Mouse (Mus musculus) lung, embryonic 16.5 days (tissue): ENCODE measurements at regions not wholly inside any gene's neighbourhood (a gene's known extent, or its start where the extent isn't known, plus 50 kb on each side); places are given as distances from the start of the nearest gene placed in this dataset.

Experiments
- ATAC-seq: fragments of 200-750 bp; cut with Nextera tagmentation; 2 replicates; pipeline ENCODE4 v1.8.0; 2017; ENCODE audit warnings: low read depth, mild to moderate bottlenecking, moderate library complexity
- H3K27ac ChIP-seq: fragments of 300-500 bp; sonication (generic); 2 replicates; pipeline ENCODE4 v1.5.1; 2014; ENCODE audit warnings: mild to moderate bottlenecking, control low read depth, low read length
- H3K27me3 ChIP-seq: fragments of 300-500 bp; sonication (generic); 2 replicates; pipeline ENCODE4 v1.6.1; 2014; ENCODE audit warnings: low read depth, low read length, mixed read lengths; ENCODE audit not compliant: control insufficient read depth, insufficient read depth
- H3K36me3 ChIP-seq: fragments of 300-500 bp; sonication (generic); 2 replicates; pipeline ENCODE4 v1.6.1; 2014; ENCODE audit warnings: low read length; ENCODE audit not compliant: control insufficient read depth, insufficient read depth
- H3K4me1 ChIP-seq: fragments of 300-500 bp; sonication (generic); replicated peaks from 2 replicates; pipeline ENCODE4 v1.6.1; 2014; ENCODE audit warnings: low read length, mixed read lengths; ENCODE audit not compliant: control insufficient read depth, insufficient read depth
- H3K4me2 ChIP-seq: fragments of 300-500 bp; sonication (generic); 2 replicates; pipeline ENCODE4 v1.6.1; 2014; ENCODE audit warnings: low read depth, low read length, control low read depth
- H3K4me3 ChIP-seq: fragments of 300-500 bp; sonication (generic); 2 replicates; pipeline ENCODE4 v1.5.1; 2014; ENCODE audit warnings: mild to moderate bottlenecking, low read length, control low read depth
- H3K9ac ChIP-seq: fragments of 300-500 bp; sonication (generic); 2 replicates; pipeline ENCODE4 v1.6.1; 2014; ENCODE audit warnings: low read length, control low read depth
- H3K9me3 ChIP-seq: fragments of 300-500 bp; sonication (generic); 2 replicates; pipeline ENCODE4 v1.6.1; 2016; ENCODE audit warnings: low read length; ENCODE audit not compliant: control insufficient read depth
- WGBS: fragments of 180-500 bp; shearing (Covaris S2); extraction: QIAGEN DNeasy Blood & Tissue Kit; methylation state at CpG from one replicate; pipeline ENCODE4 v1.1.7; 2014; 5-methylcytosine and 5-hydroxymethylcytosine counted together

- Histone ChIP-seq H3K27ac (no peak overlapping the region), H3K4me3 (no peak overlapping the region), H3K27me3 (no peaks in the 10 kb centered on the region), H3K9ac (no peak overlapping the region), H3K9me3 (no peaks in the 10 kb centered on the region), H3K4me1 (no peaks in the 10 kb centered on the region), H3K36me3 (no peaks in the 10 kb centered on the region), H3K4me2 (no peak overlapping the region)
- ATAC-seq = no peak
- WGBS = 41% methylated on average over 11 of the region's 11 CpGs
Measured at GRCm38 (mm10) chr13:53755046-53755615, 282.3 kb upstream of the Msx2 start.

- no peak for ATAC-seq
- Histone ChIP-seq H3K4me2 (no peak overlapping the region), H3K27ac (no peak overlapping the region), H3K9ac (no peak overlapping the region), H3K4me1 (no peaks in the 10 kb centered on the region), H3K36me3 (no peaks in the 10 kb centered on the region), H3K27me3 (no peaks in the 10 kb centered on the region), H3K9me3 (no peaks in the 10 kb centered on the region), H3K4me3 (no peak overlapping the region)
- WGBS = 61% methylated on average over 6 of the region's 6 CpGs
Measured at GRCm38 (mm10) chr13:53753049-53753448, 280.2 kb upstream of the Msx2 start.

GRCm38 (mm10) chr13:53740981-53741380, 268.1 kb upstream of the Msx2 start:
- no peak for ATAC-seq
- Histone ChIP-seq H3K9me3 (no peaks in the 10 kb centered on the region), H3K27ac (no peak overlapping the region), H3K4me3 (no peak overlapping the region), H3K36me3 (no peaks in the 10 kb centered on the region), H3K27me3 (no peaks in the 10 kb centered on the region), H3K4me1 (no peaks in the 10 kb centered on the region), H3K4me2 (no peak overlapping the region), H3K9ac (no peak overlapping the region)
- WGBS = 59% methylated on average over 6 of the region's 6 CpGs

- 54% methylated on average over 3 of the region's 3 CpGs for WGBS
- Histone ChIP-seq H3K9me3 (no peaks in the 10 kb centered on the region), H3K4me1 (peaks cover 5% of the 10 kb centered on the region; the same call in 1 of the 2 replicates), H3K27ac (no peak overlapping the region), H3K4me3 (no peak overlapping the region), H3K4me2 (no peak overlapping the region), H3K36me3 (no peaks in the 10 kb centered on the region), H3K27me3 (no peaks in the 10 kb centered on the region), H3K9ac (no peak overlapping the region)
- ATAC-seq = no peak
Measured at GRCm38 (mm10) chr13:53739127-53739526, 266.3 kb upstream of the Msx2 start.

GRCm38 (mm10) chr13:53734944-53735343, 262.1 kb upstream of the Msx2 start:
- Histone ChIP-seq H3K36me3 (no peaks in the 10 kb centered on the region), H3K4me2 (no peak overlapping the region), H3K4me1 (peaks cover 5% of the 10 kb centered on the region; the same call in 1 of the 2 replicates), H3K27ac (peak overlapping the region; percentile 59; the same call in 1 of the 2 replicates), H3K9me3 (no peaks in the 10 kb centered on the region), H3K27me3 (no peaks in the 10 kb centered on the region), H3K4me3 (no peak overlapping the region), H3K9ac (no peak overlapping the region)
- ATAC-seq = peak; percentile 97
- 30% methylated on average over 4 of the region's 4 CpGs for WGBS

- no peaks in the 10 kb centered on the region for H3K9me3 ChIP-seq
- H3K9ac ChIP-seq = no peak overlapping the region
- no peaks in the 10 kb centered on the region for H3K36me3 ChIP-seq
- no peak overlapping the region for H3K4me3 ChIP-seq
- no peaks in the 10 kb centered on the region for H3K27me3 ChIP-seq
- WGBS = 33% methylated on average over 10 of the region's 10 CpGs
- no peak overlapping the region for H3K27ac ChIP-seq
- H3K4me1 ChIP-seq = peaks cover 3% of the 10 kb centered on the region; the same call in 1 of the 2 replicates
- no peak for ATAC-seq
- H3K4me2 ChIP-seq = no peak overlapping the region
Measured at GRCm38 (mm10) chr13:53730259-53730902, 257.5 kb upstream of the Msx2 start.

- Histone ChIP-seq H3K4me2 (no peak overlapping the region), H3K36me3 (no peaks in the 10 kb centered on the region), H3K9ac (no peak overlapping the region), H3K4me3 (no peak overlapping the region), H3K27me3 (no peaks in the 10 kb centered on the region), H3K9me3 (no peaks in the 10 kb centered on the region), H3K4me1 (no peaks in the 10 kb centered on the region), H3K27ac (no peak overlapping the region)
- 80% methylated on average over 7 of the region's 7 CpGs for WGBS
- ATAC-seq = no peak
Measured at GRCm38 (mm10) chr13:53729848-53730247, 257.0 kb upstream of the Msx2 start.

GRCm38 (mm10) chr13:53726031-53726430, 253.2 kb upstream of the Msx2 start:
- H3K9ac ChIP-seq = no peak overlapping the region
- WGBS = 80% methylated on average over 4 of the region's 4 CpGs
- ATAC-seq = no peak
- H3K27me3 ChIP-seq = no peaks in the 10 kb centered on the region
- no peak overlapping the region for H3K4me3 ChIP-seq
- H3K27ac ChIP-seq = no peak overlapping the region
- H3K4me2 ChIP-seq = no peak overlapping the region
- H3K36me3 ChIP-seq = no peaks in the 10 kb centered on the region
- H3K4me1 ChIP-seq = no peaks in the 10 kb centered on the region; the same call in 1 of the 2 replicates
- H3K9me3 ChIP-seq = no peaks in the 10 kb centered on the region

- Histone ChIP-seq H3K27ac (no peak overlapping the region), H3K36me3 (no peaks in the 10 kb centered on the region), H3K9ac (no peak overlapping the region), H3K9me3 (no peaks in the 10 kb centered on the region), H3K27me3 (no peaks in the 10 kb centered on the region), H3K4me2 (no peak overlapping the region), H3K4me1 (no peaks in the 10 kb centered on the region; the same call in 1 of the 2 replicates), H3K4me3 (no peak overlapping the region)
- WGBS = 71% methylated on average over 6 of the region's 6 CpGs
- ATAC-seq = no peak
Measured at GRCm38 (mm10) chr13:53722881-53723280, 250.0 kb upstream of the Msx2 start.
